Mouse (Mus musculus) kidney, postnatal 0 days (tissue): Measurements from ENCODE around the gene Inpp5k. TPM values are rescaled to one million over a fixed set of nuclear protein-coding genes. Genes with fewer than 3 reads are reported as not detected.

Experiments
- ATAC-seq: fragments of 200-750 bp; cut with Nextera tagmentation; replicated peaks from 2 replicates; pipeline ENCODE4 v1.8.0; 2017; ENCODE audit warnings: low read depth, moderate number of reproducible peaks, moderate TSS enrichment, moderate library complexity; ENCODE audit not compliant: low FRiP score
- DNase-seq: peaks from one replicate; pipeline ENCODE4 v3.0.0-alpha.2; 2016; ENCODE audit warnings: low spot score
- H3K27ac ChIP-seq: fragments of 300-500 bp; sonication (generic); 2 replicates; pipeline ENCODE4 v1.5.1; 2014; ENCODE audit warnings: mild to moderate bottlenecking
- H3K27me3 ChIP-seq: fragments of 300-500 bp; sonication (generic); 2 replicates; pipeline ENCODE4 v1.6.1; 2014; ENCODE audit warnings: low read length, mixed read lengths; ENCODE audit not compliant: insufficient read depth
- H3K36me3 ChIP-seq: fragments of 300-500 bp; sonication (generic); 2 replicates; pipeline ENCODE4 v1.6.1; 2014; ENCODE audit warnings: low read length, mixed read lengths; ENCODE audit not compliant: insufficient read depth
- H3K4me1 ChIP-seq: fragments of 300-500 bp; sonication (generic); replicated peaks from 2 replicates; pipeline ENCODE4 v1.6.1; 2014; ENCODE audit warnings: antibody characterized with exemption, low read length, mixed read lengths; ENCODE audit not compliant: insufficient read depth
- H3K4me2 ChIP-seq: fragments of 300-500 bp; sonication (generic); 2 replicates; pipeline ENCODE4 v1.6.1; 2014; ENCODE audit warnings: mild to moderate bottlenecking, low read length, moderate library complexity, mixed read lengths
- H3K4me3 ChIP-seq: fragments of 300-500 bp; sonication (generic); replicated peaks from 2 replicates; pipeline ENCODE4 v1.5.1; 2014; ENCODE audit warnings: low read depth, low read length
- H3K9ac ChIP-seq: fragments of 300-500 bp; sonication (generic); 2 replicates; pipeline ENCODE4 v1.6.1; 2014; ENCODE audit warnings: low read depth, low read length
- H3K9me3 ChIP-seq: fragments of 300-500 bp; sonication (generic); replicated peaks from 2 replicates; pipeline ENCODE4 v1.6.1; 2016; ENCODE audit warnings: low read length, inconsistent platforms, mixed read lengths
- CTCF ChIP-seq: IDR thresholded peaks from 2 replicates; pipeline ENCODE4 v1.5.1; 2016; ENCODE audit warnings: antibody characterized with exemption, low read depth, mild to moderate bottlenecking, moderate library complexity
- WGBS: fragments of 180-500 bp; shearing (Covaris S2); extraction: QIAGEN DNeasy Blood & Tissue Kit; methylation state at CpG from one replicate; pipeline ENCODE4 v1.1.7; 2014; 5-methylcytosine and 5-hydroxymethylcytosine counted together
- polyA plus RNA-seq: library from polyadenylated mRNA; unstranded; fragments of >200 nt; fragmentation: Nextera tagmentation; extraction: Ambion mirVana; gene quantifications from 2 replicates; pipeline ENCODE4 v1.2.1, GENCODE M21; 2015

Gene Inpp5k
- polyA plus RNA-seq, 1 experiment from 2014 or later = 38.6 TPM

DNA sequence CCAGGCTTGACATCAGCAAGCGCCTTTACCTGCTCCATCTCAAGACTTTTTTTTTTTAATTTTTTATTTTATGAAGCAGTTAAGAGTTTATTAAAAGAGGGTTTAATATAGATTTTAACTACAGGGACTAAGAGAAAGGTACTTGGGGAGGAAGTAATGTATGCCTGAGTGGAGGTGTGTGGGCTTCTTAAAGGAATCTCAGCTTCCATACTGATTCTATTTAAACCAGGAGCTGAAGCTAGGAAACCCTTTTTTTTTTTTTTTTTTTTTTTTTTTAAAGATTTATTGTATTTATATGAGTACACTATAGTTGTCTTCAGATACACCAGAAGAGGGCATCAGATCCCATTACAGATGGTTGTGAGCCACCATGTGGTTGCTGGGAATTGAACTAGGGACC is 16.0 kb upstream of the Inpp5k start:
- Histone ChIP-seq H3K4me3 (no peak overlapping the region), H3K4me2 (no peak overlapping the region), H3K27me3 (no peaks in the 10 kb centered on the region), H3K27ac (no peak overlapping the region), H3K4me1 (no peaks in the 10 kb centered on the region), H3K36me3 (peaks cover 46% of the 10 kb centered on the region), H3K9me3 (no peaks in the 10 kb centered on the region), H3K9ac (no peak overlapping the region)
- WGBS = 100% methylated on average over 1 of the region's 1 CpGs
- no peak for ATAC-seq
- no peak for DNase-seq
- TF ChIP-seq CTCF = no peak

GRCm38 (mm10) chr11:75615556-75615955 is 15.2 kb upstream of the Inpp5k start:
- DNase-seq (no peak), ATAC-seq (no peak)
- Histone ChIP-seq H3K27me3 (no peaks in the 10 kb centered on the region), H3K9ac (no peak overlapping the region), H3K4me3 (no peak overlapping the region), H3K4me1 (no peaks in the 10 kb centered on the region), H3K36me3 (peaks cover 45% of the 10 kb centered on the region), H3K9me3 (no peaks in the 10 kb centered on the region), H3K4me2 (no peak overlapping the region), H3K27ac (no peak overlapping the region)
- TF ChIP-seq CTCF = no peak
- WGBS = 81% methylated on average over 2 of the region's 2 CpGs

DNA sequence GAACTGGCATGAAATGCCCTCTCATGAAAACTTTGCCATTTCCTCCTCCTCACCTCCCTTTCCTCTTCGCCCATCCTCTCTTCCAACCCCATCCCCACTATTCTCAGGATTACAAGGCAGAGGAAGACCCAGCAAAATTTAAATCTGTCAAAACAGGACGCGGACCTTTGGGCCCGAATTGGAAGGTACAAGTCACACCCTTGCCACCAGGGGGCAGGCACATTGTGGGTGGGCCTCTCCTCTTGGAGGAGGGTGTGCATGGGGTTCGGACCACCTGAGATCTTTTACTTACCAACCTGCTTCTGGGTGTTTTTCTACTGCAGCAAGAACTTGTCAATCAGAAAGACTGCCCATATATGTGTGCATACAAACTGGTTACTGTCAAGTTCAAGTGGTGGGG is 11.7 kb upstream of the Inpp5k start:
- no peaks in the 10 kb centered on the region; the same call in 1 of the 2 replicates for H3K4me1 ChIP-seq
- H3K9me3 ChIP-seq = no peaks in the 10 kb centered on the region
- DNase-seq = no peak
- TF ChIP-seq CTCF = peak; percentile 58
- H3K9ac ChIP-seq = no peak overlapping the region
- 80% methylated on average over 5 of the region's 5 CpGs for WGBS
- H3K27me3 ChIP-seq = no peaks in the 10 kb centered on the region
- H3K36me3 ChIP-seq = peaks cover 35% of the 10 kb centered on the region
- no peak for ATAC-seq
- H3K4me3 ChIP-seq = no peak overlapping the region
- no peak overlapping the region for H3K27ac ChIP-seq
- H3K4me2 ChIP-seq = no peak overlapping the region

GRCm38 (mm10) chr11:75620136-75620780 is 10.5 kb upstream of the Inpp5k start:
- no peaks in the 10 kb centered on the region; the same call in 1 of the 2 replicates for H3K4me1 ChIP-seq
- H3K4me2 ChIP-seq = no peak overlapping the region
- WGBS = 90% methylated on average over 12 of the region's 12 CpGs
- H3K36me3 ChIP-seq = peaks cover 38% of the 10 kb centered on the region
- TF ChIP-seq CTCF = no peak
- H3K4me3 ChIP-seq = no peak overlapping the region
- DNase-seq (no peak), ATAC-seq (no peak)
- H3K27me3 ChIP-seq = no peaks in the 10 kb centered on the region
- no peak overlapping the region for H3K9ac ChIP-seq
- H3K9me3 ChIP-seq = no peaks in the 10 kb centered on the region
- H3K27ac ChIP-seq = no peak overlapping the region

DNA sequence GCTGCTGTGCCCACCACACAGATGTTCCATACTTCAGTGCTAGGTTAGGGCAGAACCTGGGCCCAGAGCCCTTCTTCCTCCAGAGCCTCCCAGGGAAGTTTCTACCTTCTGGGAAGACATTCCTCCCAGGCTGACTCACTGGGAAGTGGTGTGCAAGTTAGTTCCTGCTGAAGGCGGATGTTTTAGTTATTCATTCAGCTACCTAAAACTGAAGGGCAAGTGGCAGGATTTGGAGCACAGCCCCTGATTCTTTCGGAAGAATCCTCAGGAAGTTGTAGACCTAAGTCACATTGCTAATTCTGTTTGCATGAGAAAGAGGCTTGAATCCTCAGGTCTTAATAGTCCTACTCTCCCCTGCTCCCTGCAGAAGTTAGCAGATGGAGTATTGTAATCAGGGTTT is 9.4 kb upstream of the Inpp5k start:
- no peak overlapping the region for H3K4me2 ChIP-seq
- ATAC-seq (no peak), DNase-seq (peak; percentile 20)
- no peak overlapping the region for H3K4me3 ChIP-seq
- 88% methylated on average over 2 of the region's 2 CpGs for WGBS
- no peaks in the 10 kb centered on the region for H3K9me3 ChIP-seq
- no peaks in the 10 kb centered on the region for H3K27me3 ChIP-seq
- H3K27ac ChIP-seq = peak overlapping the region; percentile 43; the same call in 1 of the 2 replicates
- no peaks in the 10 kb centered on the region; the same call in 1 of the 2 replicates for H3K4me1 ChIP-seq
- no peak for TF ChIP-seq CTCF
- no peak overlapping the region for H3K9ac ChIP-seq
- H3K36me3 ChIP-seq = peaks cover 42% of the 10 kb centered on the region

GRCm38 (mm10) chr11:75622588-75623329 is 8.0 kb upstream of the Inpp5k start:
- H3K36me3 ChIP-seq = peaks cover 52% of the 10 kb centered on the region
- H3K4me2 ChIP-seq = no peak overlapping the region
- ATAC-seq = no peak
- H3K27ac ChIP-seq = peak overlapping the region; percentile 73
- TF ChIP-seq CTCF = no peak
- H3K4me3 ChIP-seq = no peak overlapping the region
- no peaks in the 10 kb centered on the region; the same call in 1 of the 2 replicates for H3K4me1 ChIP-seq
- H3K27me3 ChIP-seq = no peaks in the 10 kb centered on the region
- H3K9me3 ChIP-seq = no peaks in the 10 kb centered on the region
- no peak overlapping the region for H3K9ac ChIP-seq
- no peak for DNase-seq
- 76% methylated on average over 2 of the region's 2 CpGs for WGBS
